Comparison of ENCODE assay signal across 15 mouse cellular contexts in the genomic region with DNA sequence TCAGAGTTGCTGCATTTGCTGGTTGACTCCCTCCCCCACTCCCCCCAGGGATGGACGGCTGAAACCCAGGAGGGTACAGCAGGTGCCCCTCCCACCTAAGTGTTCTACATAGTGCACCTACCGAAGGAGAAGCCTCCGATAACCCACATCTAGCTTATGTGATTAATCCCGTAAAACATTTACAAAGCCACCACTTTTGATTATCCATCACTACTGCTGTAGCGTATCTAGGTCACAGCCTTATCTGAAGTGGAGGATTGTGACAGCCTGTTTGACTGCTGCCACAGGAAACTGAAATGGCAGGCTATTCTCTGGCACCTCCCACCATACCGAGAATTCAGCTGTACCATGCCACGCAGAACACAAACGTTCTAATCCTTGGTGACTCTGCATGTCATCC. TPM values are rescaled to one million over a fixed set of nuclear protein-coding genes. Genes with fewer than 3 reads are reported as not detected.
A peak's percentile ranks its signal among the peaks of the same experiment; 100 is the strongest.
DNase-seq lines count a peak whose midpoint lies in the region; ATAC-seq and TF ChIP-seq lines count a peak whose summit lies in the region.
"Had no signal": no experiment of that assay in that cellular context is flagged by ENCODE, and none has a peak within 500 bp of the region (broad histone marks: within the 10 kb centered on the region; RNA-seq: fewer than 3 reads in every experiment).

No protein-coding gene starts in this region.

- no peak for TF ChIP-seq EP300 in liver, postnatal 0 days (IDR thresholded peaks at IDR 0.05; ENCODE audit: low read depth)

- DNase-seq in heart, postnatal 10 days, result no peak
- no peak for DNase-seq in liver, postnatal 0 days
- DNase-seq in brain, adult 2 months (ENCODE audit: low read depth, low spot score), result peak; percentile 47
- no peak for DNase-seq in urinary bladder, postnatal 10 days (ENCODE audit: low spot score)
- no peak for DNase-seq in adrenal gland, postnatal 14 days
- DNase-seq: adrenal gland, postnatal 10 days; cerebellum, adult 11-12 months; kidney, postnatal 36 days; lung, postnatal 10 days had no signal

- TF ChIP-seq CTCF in liver, postnatal 0 days (IDR thresholded peaks at IDR 0.05; ENCODE audit: low read depth), result no peak

- ATAC-seq in heart, embryonic 12.5 days (ENCODE audit: insufficient number of reproducible peaks, low FRiP score), result no peak; the same call in 1 of the 2 replicates
- ATAC-seq in liver, postnatal 0 days, result 0 out of 2 replicates have a peak, but pooled peaks have one; percentile 30
- ATAC-seq in liver, embryonic 12.5 days, result no peak
- peak; percentile 72 for ATAC-seq in megakaryocyte-erythroid progenitor cell, adult 5-6 weeks (replicated peaks; ENCODE audit: low FRiP score, low TSS enrichment, poor library complexity, severe bottlenecking)
- ATAC-seq: Patski had no signal

- H3K4me1 ChIP-seq in heart, embryonic 12.5 days (replicated peaks), result peaks cover 28% of the 10 kb centered on the region
- no peaks in the 10 kb centered on the region for H3K4me1 ChIP-seq in liver, postnatal 0 days (ENCODE audit: insufficient read depth)
- peaks cover 19% of the 10 kb centered on the region; the same call in 1 of the 2 replicates for H3K4me1 ChIP-seq in liver, embryonic 12.5 days

- no peak overlapping the region for H3K27ac ChIP-seq in heart, embryonic 12.5 days (ENCODE audit: poor library complexity, severe bottlenecking)
- H3K27ac ChIP-seq in liver, postnatal 0 days (ENCODE audit: low read depth), result no peak overlapping the region
- no peak overlapping the region for H3K27ac ChIP-seq in liver, embryonic 12.5 days
- H3K27ac ChIP-seq: limb, embryonic 15.5 days had no signal

- WGBS in heart, embryonic 12.5 days, result 33% methylated on average over 8 of the region's 8 CpGs
- WGBS in liver, postnatal 0 days (ENCODE audit: insufficient replicate concordance), result 35% methylated on average over 8 of the region's 8 CpGs
- WGBS in liver, embryonic 12.5 days (ENCODE audit: insufficient replicate concordance), result 35% methylated on average over 8 of the region's 8 CpGs

- no peaks in the 10 kb centered on the region for H3K27me3 ChIP-seq in heart, embryonic 12.5 days (replicated peaks)
- no peaks in the 10 kb centered on the region for H3K27me3 ChIP-seq in liver, postnatal 0 days (ENCODE audit: insufficient read depth, low read length)
- no peaks in the 10 kb centered on the region for H3K27me3 ChIP-seq in liver, embryonic 12.5 days (replicated peaks)
- H3K27me3 ChIP-seq: limb, embryonic 15.5 days; Patski had no signal

- intact Hi-C loops in heart, postnatal 10 days (cut with DNase I), result no loop called here

- no peaks in the 10 kb centered on the region for H3K9me3 ChIP-seq in heart, embryonic 12.5 days (replicated peaks)
- no peaks in the 10 kb centered on the region for H3K9me3 ChIP-seq in liver, postnatal 0 days (ENCODE audit: low read length)
- H3K9me3 ChIP-seq in liver, embryonic 12.5 days (replicated peaks), result no peaks in the 10 kb centered on the region
- H3K9me3 ChIP-seq: limb, embryonic 15.5 days had no signal

- no peaks in the 10 kb centered on the region for H3K36me3 ChIP-seq in heart, embryonic 12.5 days
- H3K36me3 ChIP-seq in liver, postnatal 0 days (replicated peaks; ENCODE audit: insufficient read depth, low read length), result peaks cover under 1% of the 10 kb centered on the region; the same call in 1 of the 2 replicates
- no peaks in the 10 kb centered on the region for H3K36me3 ChIP-seq in liver, embryonic 12.5 days
- H3K36me3 ChIP-seq: limb, embryonic 15.5 days had no signal

- peak overlapping the region; percentile 42 for H3K4me2 ChIP-seq in heart, embryonic 12.5 days
- no peak overlapping the region for H3K4me2 ChIP-seq in liver, postnatal 0 days (ENCODE audit: low read depth, low read length)
- no peak overlapping the region for H3K4me2 ChIP-seq in liver, embryonic 12.5 days
- H3K4me2 ChIP-seq: limb, embryonic 15.5 days had no signal

- H3K9ac ChIP-seq in heart, embryonic 12.5 days, result no peak overlapping the region
- no peak overlapping the region for H3K9ac ChIP-seq in liver, postnatal 0 days (replicated peaks)
- no peak overlapping the region for H3K9ac ChIP-seq in liver, embryonic 12.5 days
- H3K9ac ChIP-seq: limb, embryonic 15.5 days had no signal

- no peak overlapping the region for H3K4me3 ChIP-seq in heart, embryonic 12.5 days
- H3K4me3 ChIP-seq in liver, postnatal 0 days (ENCODE audit: low read depth, low read length), result no peak overlapping the region
- H3K4me3 ChIP-seq in liver, embryonic 12.5 days, result no peak overlapping the region
- H3K4me3 ChIP-seq: erythroblast, embryonic 14.5 days; limb, embryonic 15.5 days had no signal

RNA-seq across cellular contexts. Expression of a gene that starts 52.0 kb away (rescaled TPM):
- polyA plus RNA-seq in heart, embryonic 12.5 days (2016; fragmentation: Nextera tagmentation; extraction: Ambion mirVana), result 28.9 and 31.4 TPM in 2 replicates
- 10 to 100 TPM; 20.2 to 26.4 TPM for total RNA-seq in heart, postnatal 10 days (2021)
- polyA plus RNA-seq in liver, postnatal 0 days (2015; fragmentation: Nextera tagmentation; extraction: Ambion mirVana), result 31.2 and 33.7 TPM in 2 replicates
- polyA plus RNA-seq in liver, embryonic 12.5 days (2016; fragmentation: Nextera tagmentation; extraction: Ambion mirVana), result 15.2 and 17.0 TPM in 2 replicates
- 28.0 and 45.6 TPM in 2 replicates for total RNA-seq in megakaryocyte-erythroid progenitor cell, adult 5-6 weeks (2014; fragmentation: Nextera tagmentation)
- 47.4 and 67.7 TPM in 2 replicates for total RNA-seq in megakaryocyte-erythroid progenitor cell, adult 5-6 weeks (2017)
- 56.4 and 56.9 TPM in 2 replicates for total RNA-seq in adrenal gland, postnatal 14 days (2021)

Comparison
In these comparisons a context has a peak if more than half of its experiments do, and no peak if none do; other contexts are left out.
1. ATAC-seq: peak in liver, postnatal 0 days (single experiment) and megakaryocyte-erythroid progenitor cell, adult 5-6 weeks (single experiment); none in heart, embryonic 12.5 days (single experiment) and liver, embryonic 12.5 days (single experiment).